Mouse (Mus musculus): ENCODE results near the gene Gm11037.

Gm11037 gene

DNA sequence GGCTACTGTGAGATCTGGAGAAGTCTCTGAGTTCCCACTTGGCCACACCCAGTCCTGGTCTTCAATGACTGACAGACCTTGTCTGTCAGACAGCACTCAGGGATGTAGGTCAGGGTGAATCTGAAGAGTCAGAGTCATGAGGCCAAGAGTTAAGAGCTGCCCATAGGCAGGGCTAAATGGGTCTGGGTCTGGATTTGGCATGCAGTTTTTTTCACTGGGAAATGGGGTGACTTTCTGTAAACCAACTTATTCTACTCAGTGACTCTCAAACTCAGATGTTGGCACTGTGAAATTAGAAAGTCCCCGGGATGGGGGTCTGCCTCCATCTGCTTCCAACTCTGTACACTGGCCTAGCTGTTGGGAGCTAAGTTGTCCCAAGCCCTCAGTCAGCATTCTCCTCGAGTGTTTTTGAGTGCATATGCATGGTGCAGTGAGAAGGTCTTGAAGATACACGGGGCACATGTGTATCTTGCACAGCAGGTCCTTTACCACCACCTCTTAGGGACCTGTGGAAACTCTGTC is 4.6 kb upstream of the Gm11037 start:
- no peak for DNase-seq (ENCODE audit: low read depth, low spot score)

DNA sequence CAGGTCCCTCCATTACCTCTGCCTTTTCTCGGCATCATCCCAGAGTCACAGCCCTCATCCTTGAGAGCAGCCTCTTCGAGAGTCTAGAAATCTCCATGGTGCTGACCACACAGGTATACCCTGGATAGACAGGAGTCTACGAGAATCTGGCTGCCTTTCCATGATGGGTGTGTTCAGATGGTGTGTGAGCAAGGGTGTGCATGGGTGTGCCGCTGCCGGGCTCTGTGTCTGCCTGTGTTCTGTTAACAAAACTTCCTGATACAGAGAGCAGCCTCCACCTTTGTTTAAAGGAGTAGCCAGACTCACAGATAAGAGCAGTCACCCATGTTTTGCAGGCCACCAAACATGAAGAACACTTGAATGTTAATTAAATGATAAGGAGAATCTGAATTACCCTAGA is 3.5 kb upstream of the Gm11037 start:
- DNase-seq (ENCODE audit: low read depth, low spot score) = no peak

DNA sequence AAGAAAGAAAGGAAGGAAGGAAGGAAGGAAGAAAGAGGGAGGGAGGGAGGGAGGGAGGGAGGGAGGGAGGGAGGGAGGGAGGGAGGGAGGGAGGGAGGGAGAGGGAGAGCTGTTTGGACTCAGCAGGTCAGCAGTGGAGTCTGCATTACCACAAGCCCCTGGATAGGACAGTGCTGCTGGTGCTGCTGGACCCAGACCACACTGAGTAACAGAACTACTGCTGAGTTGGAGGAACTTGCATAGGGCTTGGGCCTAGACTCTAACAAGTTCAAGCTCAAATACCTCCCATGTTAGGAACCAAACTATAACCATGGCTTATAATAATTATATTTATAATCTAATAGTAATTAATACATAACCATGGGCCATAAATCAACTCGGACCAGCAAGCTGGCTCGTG is 2.4 kb upstream of the Gm11037 start:
- DNase-seq (ENCODE audit: low read depth, low spot score) = no peak

DNA sequence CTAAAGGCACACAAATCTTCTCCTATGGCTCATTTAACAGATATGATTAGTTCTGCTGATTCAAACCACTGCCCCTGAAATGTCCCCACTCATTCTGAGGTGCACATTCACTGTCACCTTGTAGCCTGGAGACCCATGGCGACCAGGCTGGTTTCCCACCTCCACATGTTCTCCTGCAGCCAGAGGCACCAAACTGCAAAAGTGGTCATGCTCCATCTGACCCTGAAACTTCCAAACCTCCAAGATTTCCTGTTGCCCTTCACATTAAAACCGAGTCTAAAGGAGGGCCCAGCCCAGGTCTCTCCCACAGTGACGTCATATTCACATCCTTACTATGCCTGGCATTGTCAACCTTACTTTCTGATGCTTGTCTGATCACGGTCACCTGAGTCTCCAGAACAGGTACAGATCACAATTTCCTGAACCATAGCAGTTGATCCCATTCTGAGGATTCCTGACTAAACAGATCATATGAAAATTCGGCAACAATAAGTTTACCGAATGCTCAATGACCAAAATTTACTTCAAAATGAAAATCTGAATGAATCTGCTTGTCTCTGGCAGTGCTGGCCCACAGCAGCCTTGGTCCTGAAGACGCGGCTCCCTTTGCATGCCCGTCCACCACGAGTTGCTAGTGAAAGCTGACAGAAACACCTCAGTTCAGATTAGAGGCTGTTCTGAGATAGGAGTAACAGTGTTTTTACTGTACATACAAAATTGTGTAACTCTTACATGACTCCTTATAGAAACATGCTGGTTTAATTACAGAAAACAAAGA is 997 bp upstream of the Gm11037 start:
- DNase-seq (ENCODE audit: low read depth, low spot score) = no peak

DNA sequence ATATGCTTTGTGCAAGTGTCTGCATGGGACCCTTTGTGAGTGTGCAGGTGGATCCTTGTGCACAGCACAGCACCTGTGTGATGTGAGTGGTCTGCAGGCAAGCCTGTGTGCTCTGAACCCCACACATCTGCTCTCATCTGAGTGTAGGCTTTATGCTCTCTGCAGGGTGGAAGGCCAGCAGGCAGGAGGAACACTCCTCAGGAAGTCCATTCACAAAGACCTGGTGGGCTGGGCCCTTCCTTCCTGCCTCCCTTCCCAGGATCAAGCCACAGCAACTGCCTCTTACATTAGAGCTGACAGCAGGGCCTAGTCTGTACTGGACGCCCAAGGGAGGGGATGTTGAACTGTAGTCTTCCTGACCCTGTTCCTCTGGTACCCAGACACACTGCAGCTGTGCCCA is 1.1 kb downstream of the Gm11037 start:
- no peak for DNase-seq (ENCODE audit: low read depth, low spot score)

DNA sequence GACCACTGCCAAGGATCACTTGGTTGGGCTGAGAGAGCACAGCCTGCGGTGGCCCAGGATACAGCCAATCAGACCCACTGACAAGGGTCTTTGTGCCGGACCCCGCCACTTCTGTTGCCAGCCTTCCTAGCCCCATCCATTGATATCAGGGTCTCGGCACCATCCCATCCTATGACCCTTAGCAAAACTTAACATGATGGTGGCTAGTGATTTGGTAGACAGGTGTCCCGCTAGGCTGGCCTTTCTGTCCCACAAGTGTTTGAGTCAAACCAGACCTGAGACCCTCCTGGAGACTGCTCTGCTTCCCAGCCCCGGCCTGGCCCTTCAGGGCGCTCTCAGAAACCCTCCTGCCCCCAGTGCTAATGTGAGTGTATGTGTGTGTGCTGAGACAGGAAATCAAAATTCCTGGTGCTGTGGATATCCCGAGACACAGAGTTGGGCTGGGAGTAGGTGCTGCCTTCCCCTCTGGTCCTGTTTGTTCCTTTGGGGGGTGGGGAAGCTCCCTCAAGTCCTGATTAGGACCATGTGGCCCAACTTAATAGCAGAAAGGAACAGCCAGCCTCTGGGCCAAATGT is 1.6 kb downstream of the Gm11037 start:
- no peak for DNase-seq (ENCODE audit: low read depth, low spot score)

DNA sequence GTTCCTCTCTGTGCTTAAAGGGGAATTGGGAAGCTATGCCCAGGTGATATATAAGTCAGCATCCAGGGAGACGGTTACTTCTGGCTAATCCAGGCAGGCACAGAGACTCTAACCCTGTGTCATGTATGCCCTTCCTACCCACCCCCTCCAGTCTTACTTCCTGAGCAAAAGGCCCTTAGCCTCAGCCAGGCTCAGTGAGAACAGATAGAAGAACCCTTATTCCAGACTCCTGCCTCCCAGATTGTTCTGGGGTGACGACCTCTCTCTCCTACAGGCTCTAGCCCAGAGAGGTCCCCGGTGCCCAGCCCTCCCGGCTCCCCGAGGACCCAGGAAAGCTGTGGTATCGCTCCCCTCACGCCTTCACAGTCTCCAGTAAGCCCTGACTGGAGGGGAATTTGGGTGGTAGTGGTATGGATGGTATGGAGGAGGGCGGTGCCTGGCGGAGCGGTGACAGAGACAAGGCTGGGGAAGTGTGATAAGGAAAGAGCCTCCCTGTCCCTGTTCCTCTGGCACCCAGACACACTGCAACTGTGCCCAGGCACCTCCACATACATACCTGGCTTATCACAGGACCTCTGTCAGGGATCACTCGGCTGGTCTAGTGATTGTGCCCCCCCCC is 2.3 kb downstream of the Gm11037 start:
- DNase-seq (ENCODE audit: low read depth, low spot score) = no peak

DNA sequence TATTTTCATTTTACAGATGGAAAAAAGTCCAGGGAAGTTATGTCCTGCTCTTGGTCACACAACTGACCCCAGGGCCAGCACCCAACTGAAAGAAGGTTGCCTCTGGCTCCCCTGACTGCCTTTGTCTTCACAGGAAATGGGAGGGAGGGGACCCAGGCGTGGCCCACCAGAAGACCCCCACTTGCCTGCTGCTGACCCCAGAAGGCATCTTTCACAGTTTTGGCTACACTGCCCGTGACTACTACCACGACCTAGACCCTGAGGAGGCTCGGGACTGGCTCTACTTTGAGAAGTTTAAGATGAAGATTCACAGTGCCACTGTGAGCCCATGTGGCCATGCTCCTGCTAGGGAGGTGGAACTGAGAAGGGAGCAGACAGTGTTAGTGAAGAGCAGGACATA is 5.0 kb downstream of the Gm11037 start:
- DNase-seq (ENCODE audit: low read depth, low spot score) = no peak

DNA sequence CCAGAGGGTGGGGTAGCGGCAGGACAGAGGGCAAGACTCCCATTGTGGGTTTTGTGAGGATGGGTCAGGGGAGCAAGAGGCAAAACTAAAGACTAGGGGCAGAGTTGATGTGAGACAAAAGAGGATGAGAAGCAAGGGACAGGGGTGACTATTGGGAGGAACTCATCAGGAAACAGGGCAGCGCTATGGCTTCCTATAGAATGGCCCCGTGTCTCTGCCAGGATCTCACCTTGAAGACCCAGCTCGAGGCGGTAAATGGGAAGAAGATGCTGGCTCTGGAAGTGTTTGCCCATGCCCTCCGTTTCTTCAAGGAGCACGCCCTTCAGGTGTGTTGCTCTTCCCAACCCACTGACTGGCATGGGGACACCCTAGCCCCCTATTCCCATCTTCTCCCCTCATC is 5.5 kb downstream of the Gm11037 start:
- DNase-seq (ENCODE audit: low read depth, low spot score) = no peak

DNA sequence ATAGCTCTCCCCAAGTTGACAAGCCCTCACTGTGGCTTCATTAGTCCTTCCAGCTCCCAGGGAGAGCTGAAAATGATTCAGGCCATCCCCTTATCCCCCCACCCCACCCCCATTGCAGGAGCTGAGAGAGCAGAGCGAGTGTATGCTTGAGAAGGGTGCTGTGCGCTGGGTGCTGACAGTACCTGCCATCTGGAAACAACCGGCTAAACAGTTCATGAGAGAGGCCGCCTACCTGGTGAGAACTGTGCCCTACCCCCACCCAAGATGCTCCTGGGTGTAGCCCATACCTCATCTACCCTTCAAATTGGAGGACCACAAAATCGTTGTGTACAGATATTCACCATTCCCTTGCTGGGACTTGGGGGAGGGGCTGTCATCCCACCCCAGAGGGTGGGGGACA is 6.0 kb downstream of the Gm11037 start:
- DNase-seq (ENCODE audit: low read depth, low spot score) = no peak

DNA sequence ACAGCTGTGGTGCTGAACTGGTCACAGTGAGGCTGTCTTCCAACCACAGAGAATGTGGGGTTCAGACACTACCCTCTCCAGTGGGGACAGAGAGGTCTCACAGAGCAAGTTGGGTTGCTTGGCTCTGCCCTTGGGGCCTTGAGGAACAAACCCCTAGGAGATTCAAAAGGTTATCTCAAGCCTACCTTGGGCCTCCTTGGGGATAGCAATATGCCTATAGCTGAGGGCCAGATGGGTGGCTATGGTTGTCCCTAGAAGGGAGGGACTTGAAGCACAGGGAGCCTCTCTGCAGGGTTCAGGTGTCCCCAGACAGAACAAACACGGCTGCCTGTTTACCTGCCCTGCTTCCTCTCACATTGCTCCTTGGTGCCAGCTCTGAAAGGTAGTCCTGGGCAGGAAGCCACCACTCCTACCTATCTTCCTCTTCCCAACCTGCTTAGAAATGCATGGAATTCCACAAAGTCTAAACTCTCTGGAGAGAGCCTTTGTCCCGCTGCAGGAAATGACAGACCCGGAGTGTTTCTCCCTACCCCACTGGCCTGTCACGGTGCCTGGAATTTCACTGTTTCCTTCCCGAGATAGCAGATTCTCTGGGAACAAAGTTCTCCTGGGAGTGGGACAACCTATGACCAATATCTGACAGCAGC is 6.7 kb downstream of the Gm11037 start:
- DNase-seq (ENCODE audit: low read depth, low spot score) = no peak

DNA sequence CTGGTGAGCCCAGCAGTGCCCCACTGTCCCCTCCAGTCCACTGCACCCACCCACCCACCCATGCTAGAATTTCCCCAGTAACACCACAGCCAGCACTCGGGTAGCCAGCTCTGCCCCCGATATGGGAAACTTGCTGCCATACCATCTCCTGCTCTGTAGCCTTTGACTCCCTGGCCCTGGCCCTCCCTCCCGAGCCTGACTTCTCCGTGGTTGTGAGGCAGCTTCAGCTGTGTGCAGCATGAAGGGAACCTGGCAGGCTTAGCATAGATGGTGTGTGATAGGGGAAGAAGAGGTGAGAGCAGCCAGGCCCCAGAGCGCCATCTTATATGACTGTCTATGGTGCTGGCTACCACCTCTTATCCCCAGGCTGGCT is 7.2 kb downstream of the Gm11037 start:
- no peak for DNase-seq (ENCODE audit: low read depth, low spot score)

DNA sequence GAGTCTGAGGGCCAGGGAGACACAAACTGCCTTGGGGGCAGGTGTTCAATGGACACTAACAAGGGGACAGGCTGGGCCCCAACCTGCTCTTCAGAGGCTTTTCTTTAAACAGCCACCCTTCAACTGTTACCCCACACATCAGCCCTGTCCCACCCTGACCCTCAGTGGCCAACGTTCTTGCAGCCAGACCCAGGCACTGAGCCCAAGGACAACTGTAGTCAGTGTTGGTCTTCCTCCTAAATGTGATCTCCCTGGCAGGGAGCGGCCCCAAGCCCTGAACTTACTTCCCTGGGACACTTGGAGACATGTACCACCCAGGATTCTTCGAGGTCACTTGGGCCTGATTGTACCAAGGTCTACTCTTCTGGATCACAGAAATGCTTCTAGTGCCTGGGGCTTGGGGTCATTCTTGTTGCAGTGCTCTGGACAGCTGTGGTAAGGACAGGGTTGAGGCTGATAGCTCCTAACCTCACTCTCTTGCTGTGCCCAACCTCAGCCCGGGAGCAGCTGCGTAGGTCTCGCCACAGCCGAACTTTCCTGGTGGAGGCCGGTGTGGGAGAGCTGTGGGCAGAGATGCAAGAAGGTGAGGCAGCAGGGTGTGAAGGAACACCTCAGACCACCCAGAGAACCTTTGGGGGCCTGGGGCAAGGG is 8.2 kb downstream of the Gm11037 start:
- DNase-seq (ENCODE audit: low read depth, low spot score) = no peak

DNA sequence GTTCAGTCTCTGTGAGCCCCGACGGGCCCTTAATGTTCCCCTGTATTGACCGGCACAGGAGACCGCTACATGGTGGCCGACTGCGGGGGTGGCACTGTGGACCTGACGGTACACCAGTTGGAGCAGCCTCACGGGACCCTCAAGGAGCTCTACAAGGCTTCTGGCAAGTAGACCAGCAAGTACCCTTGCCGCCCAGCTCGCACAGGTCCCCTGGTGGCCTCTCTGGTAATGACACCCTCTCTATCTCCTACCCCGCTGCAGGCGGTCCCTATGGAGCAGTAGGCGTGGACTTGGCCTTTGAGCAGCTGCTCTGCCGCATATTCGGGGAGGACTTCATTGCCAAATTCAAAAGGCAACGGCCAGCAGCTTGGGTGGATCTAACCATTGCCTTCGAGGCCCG is 9.3 kb downstream of the Gm11037 start:
- DNase-seq (ENCODE audit: low read depth, low spot score) = no peak

DNA sequence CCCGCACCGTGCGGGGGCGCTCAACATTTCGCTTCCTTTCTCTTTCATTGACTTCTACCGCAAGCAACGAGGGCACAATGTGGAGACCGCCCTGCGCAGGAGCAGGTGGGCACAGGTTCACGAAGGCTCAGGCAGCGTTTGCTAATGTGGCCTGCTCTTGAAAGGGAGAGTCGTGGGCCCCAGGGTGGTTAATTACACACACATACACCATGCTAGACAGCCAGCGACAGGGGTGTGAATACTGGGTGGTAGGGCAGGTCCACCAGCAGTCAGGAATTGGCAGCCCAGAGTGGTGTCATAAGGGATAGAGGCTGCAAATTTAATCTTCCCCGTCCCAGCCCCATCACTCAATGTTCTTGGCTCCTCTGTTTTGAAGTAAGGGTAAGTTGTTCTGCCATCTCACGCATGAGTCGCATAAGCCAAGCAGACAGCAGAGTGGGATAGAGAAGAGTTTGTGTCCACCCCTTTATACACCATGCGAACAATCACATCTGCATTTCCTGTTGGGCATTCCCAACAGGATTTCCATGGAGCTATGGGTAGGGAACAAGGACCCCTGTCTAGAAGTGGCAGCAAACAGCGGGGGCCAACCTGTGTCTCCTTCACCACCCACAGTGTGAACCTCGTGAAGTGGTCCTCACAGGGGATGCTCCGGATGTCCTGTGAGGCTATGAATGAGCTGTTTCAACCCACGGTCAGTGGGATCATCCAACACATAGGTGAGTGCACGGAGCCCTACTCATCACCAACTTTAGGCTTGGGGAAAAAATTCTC is 9.9 kb downstream of the Gm11037 start:
- DNase-seq (ENCODE audit: low read depth, low spot score) = no peak

DNA sequence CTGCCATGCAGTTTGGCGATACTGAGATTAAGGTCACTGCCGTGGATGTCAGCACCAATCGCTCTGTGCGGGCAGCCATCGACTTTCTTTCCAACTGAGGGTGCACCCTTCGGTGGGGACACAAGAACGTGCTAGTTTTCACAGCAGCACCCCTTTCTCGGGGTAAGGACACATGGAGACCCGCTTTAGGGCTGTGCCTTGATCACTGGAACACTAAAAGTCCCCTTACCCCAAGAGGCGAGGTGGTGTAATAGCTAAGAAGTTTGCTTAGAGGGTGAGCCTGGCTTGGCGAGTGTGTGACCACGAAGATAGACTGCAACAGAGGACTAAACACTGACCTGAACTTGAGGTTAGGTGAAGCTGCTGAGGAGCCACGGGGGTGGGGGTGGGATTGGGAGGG is 11.8 kb downstream of the Gm11037 start:
- no peak for DNase-seq (ENCODE audit: low read depth, low spot score)

DNA sequence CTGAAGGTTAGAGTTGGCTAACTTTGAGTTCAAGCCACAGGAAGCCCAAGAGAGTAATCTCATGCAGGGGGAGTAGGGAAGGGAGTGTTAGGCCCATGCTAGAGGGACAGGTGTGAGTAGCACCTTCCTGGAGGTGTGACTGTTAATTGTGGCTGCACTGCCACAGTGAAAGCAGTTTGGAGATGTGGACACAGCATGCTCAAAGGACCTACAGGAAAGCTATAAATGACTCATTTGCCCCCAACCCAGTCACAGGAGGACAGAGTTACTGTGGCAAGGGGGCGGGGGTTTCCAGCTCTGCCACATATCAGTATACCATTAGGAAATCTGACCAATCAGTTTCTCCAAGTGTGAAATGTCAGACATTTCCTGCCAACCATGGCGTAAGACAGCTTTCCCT is 12.2 kb downstream of the Gm11037 start:
- no peak for DNase-seq (ENCODE audit: low read depth, low spot score)

DNA sequence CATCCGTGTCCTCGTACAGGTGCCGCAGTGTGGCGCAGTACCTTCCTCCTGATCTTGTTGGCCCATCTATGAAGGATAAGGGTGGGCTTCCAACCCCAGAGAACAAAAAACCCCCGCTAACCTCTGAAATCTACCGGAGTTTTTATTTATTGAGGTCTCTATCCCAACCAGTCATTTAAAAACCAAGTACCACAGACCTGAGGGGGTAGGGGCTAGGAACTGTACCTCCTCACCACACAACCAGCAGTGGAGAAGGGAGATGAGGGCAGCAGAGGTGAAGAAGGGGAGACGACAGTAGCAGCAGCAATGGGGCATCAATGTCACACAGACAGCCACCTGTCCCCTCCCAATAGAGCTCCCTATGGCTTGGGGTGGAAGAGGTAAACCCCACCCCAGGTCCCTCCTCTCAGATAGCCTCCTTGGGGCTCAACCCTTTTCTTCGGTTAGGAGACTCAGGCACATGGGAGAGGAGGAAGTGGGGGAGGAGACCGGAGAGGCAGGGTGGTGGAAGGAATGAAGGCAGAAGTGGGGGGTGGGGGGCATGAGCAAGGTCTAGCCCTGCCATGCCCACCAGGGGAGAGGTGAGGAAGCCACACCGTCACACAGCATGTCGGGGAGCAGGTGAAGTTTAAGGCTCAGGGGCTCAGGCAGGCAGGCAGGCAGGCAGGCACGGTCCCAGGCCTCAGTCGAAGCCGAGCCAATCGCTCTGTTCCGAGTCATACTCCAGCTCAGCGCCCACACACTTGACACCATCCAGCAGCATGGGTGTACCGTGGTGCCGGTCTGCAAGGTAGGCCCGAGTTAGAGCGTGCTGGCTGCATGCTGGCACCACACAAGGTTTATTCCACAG is 13.1 kb downstream of the Gm11037 start:
- DNase-seq (ENCODE audit: low read depth, low spot score) = no peak

DNA sequence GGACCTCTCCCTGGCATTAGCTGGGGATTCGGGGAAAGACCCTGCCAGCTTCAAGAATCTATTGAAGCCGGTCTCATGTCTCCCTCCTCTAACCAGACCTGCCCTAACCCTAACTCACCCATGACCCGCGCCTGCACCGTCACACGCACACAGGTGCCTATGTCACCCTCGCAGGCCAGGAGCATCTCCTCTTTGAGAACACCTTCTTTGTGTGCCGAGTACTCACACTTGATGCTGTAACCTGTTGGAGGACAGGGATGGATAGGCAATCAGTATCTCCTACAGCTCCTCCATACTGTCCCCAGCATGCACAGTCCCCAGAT is 13.7 kb downstream of the Gm11037 start:
- no peak for DNase-seq (ENCODE audit: low read depth, low spot score)

Data from retina, postnatal 7 days (tissue).